9 mouse cellular contexts compared by ENCODE assay signal in the genomic region with DNA sequence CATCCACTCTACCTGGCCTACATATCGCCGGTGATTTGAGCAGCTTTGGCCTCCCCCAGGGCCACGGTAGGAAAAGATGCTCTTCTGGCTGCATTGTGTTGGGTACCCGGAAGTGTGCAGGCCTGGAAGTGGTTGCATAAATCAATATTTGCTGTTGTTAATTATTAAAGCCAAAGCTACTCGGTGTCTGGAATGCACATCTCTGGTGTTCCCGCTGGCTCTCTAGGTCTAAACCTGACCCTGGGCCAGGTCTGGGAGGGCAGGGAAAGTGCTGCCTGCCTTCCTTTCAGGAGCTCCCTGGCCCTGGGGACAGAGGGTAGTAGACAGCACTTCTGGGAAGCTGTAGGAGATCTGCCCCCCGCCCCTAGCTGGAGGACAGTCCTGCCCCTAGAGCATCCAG. TPM values are rescaled to one million over a fixed set of nuclear protein-coding genes. Genes with fewer than 3 reads are reported as not detected.
A peak's percentile ranks its signal among the peaks of the same experiment; 100 is the strongest.
DNase-seq lines count a peak whose midpoint lies in the region; ATAC-seq and TF ChIP-seq lines count a peak whose summit lies in the region.
"Had no signal": no experiment of that assay in that cellular context is flagged by ENCODE, and none has a peak within 500 bp of the region (broad histone marks: within the 10 kb centered on the region; RNA-seq: fewer than 3 reads in every experiment).

No protein-coding gene starts in this region.

- no peak overlapping the region for H3K27ac ChIP-seq in heart, postnatal 0 days (ENCODE audit: low read depth)
- H3K27ac ChIP-seq in forebrain, embryonic 12.5 days, result no peak overlapping the region
- H3K27ac ChIP-seq in liver, embryonic 11.5 days (ENCODE audit: low read depth, low read length), result peak overlapping the region; percentile 30

- H3ac ChIP-seq in myocyte (ENCODE audit: control insufficient read depth, insufficient read length), result no peak overlapping the region

- peaks cover 4% of the 10 kb centered on the region; the same call in 1 of the 2 replicates for H3K4me1 ChIP-seq in heart, postnatal 0 days (ENCODE audit: control insufficient read depth, insufficient read depth)
- peaks cover 28% of the 10 kb centered on the region for H3K4me1 ChIP-seq in forebrain, embryonic 12.5 days
- H3K4me1 ChIP-seq in liver, embryonic 11.5 days (replicated peaks; ENCODE audit: control insufficient read depth, insufficient read depth, low read length), result peaks cover 3% of the 10 kb centered on the region; the same call in 1 of the 2 replicates

- no peak overlapping the region for H3K9ac ChIP-seq in heart, postnatal 0 days (replicated peaks; ENCODE audit: low read depth, low read length)
- no peak overlapping the region; the same call in 1 of the 2 replicates for H3K9ac ChIP-seq in forebrain, embryonic 12.5 days
- H3K9ac ChIP-seq in liver, embryonic 11.5 days (ENCODE audit: low read depth, low read length), result no peak overlapping the region

- peaks cover 56% of the 10 kb centered on the region for H3K27me3 ChIP-seq in heart, postnatal 0 days (ENCODE audit: control insufficient read depth, insufficient read depth, low read length)
- H3K27me3 ChIP-seq in forebrain, embryonic 12.5 days, result peaks cover 28% of the 10 kb centered on the region
- peaks cover 17% of the 10 kb centered on the region for H3K27me3 ChIP-seq in liver, embryonic 11.5 days (replicated peaks; ENCODE audit: control insufficient read depth, insufficient read depth, low read length)
- H3K27me3 ChIP-seq in myocyte (ENCODE audit: control insufficient read depth, insufficient read depth, insufficient read length), result peaks cover 22% of the 10 kb centered on the region

- TF ChIP-seq CTCF in heart, postnatal 0 days (IDR thresholded peaks at IDR 0.05; ENCODE audit: low read depth), result no peak

- ATAC-seq in heart, postnatal 0 days (ENCODE audit: insufficient read depth, low read depth), result no peak
- no peak for ATAC-seq in forebrain, embryonic 12.5 days (ENCODE audit: low FRiP score)
- ATAC-seq in liver, embryonic 11.5 days (replicated peaks; ENCODE audit: low FRiP score), result no peak
- no peak for ATAC-seq in erythroid progenitor cell, adult 5-6 weeks (replicated peaks; ENCODE audit: low FRiP score, poor library complexity, severe bottlenecking)

- H3K4me3 ChIP-seq in heart, postnatal 0 days (ENCODE audit: low read depth, low read length), result no peak overlapping the region
- no peak overlapping the region for H3K4me3 ChIP-seq in forebrain, embryonic 12.5 days (replicated peaks)
- H3K4me3 ChIP-seq in liver, embryonic 11.5 days (ENCODE audit: low read depth, low read length), result 0 out of 2 replicates have a peak overlapping the region, but pooled peaks have one; percentile 54
- no peak overlapping the region for H3K4me3 ChIP-seq in myocyte

- TF ChIP-seq EP300 in heart, postnatal 0 days (IDR thresholded peaks at IDR 0.05; ENCODE audit: low read depth), result no peak

- no peaks in the 10 kb centered on the region for H3K9me3 ChIP-seq in heart, postnatal 0 days (replicated peaks; ENCODE audit: control insufficient read depth, low read length)
- no peaks in the 10 kb centered on the region for H3K9me3 ChIP-seq in forebrain, embryonic 12.5 days
- H3K9me3 ChIP-seq in liver, embryonic 11.5 days (ENCODE audit: control insufficient read depth, low read length), result no peaks in the 10 kb centered on the region

- H3K4me2 ChIP-seq in heart, postnatal 0 days (ENCODE audit: low read depth, low read length), result peak overlapping the region; percentile 72; the same call in 1 of the 2 replicates
- H3K4me2 ChIP-seq in forebrain, embryonic 12.5 days, result 0 out of 2 replicates have a peak overlapping the region, but pooled peaks have one; percentile 76
- H3K4me2 ChIP-seq in liver, embryonic 11.5 days, result peak overlapping the region; percentile 69
- peak overlapping the region; percentile 96 for H3K4me2 ChIP-seq in myocyte (ENCODE audit: low read depth)

- H3K79me2 ChIP-seq in myocyte (ENCODE audit: control insufficient read depth, insufficient read depth), result no peaks in the 10 kb centered on the region

- no peak for DNase-seq in heart, postnatal 0 days (ENCODE audit: low spot score)
- no peak for DNase-seq in heart, adult 11 months
- no peak for DNase-seq in liver, embryonic 11.5 days (ENCODE audit: low spot score)
- DNase-seq in spleen, adult 12 weeks (ENCODE audit: low spot score), result no peak
- DNase-seq in layer of hippocampus, adult 11-12 months (ENCODE audit: low spot score), result no peak
- DNase-seq: cerebellum, adult 9-10 months had no signal

- 83% methylated on average over 7 of the region's 7 CpGs for WGBS in heart, postnatal 0 days
- 74% methylated on average over 7 of the region's 7 CpGs for WGBS in forebrain, embryonic 12.5 days
- WGBS in liver, embryonic 11.5 days, result 70% methylated on average over 7 of the region's 7 CpGs

- no peaks in the 10 kb centered on the region for H3K36me3 ChIP-seq in heart, postnatal 0 days (replicated peaks; ENCODE audit: control insufficient read depth, insufficient read depth, low read length)
- no peaks in the 10 kb centered on the region for H3K36me3 ChIP-seq in forebrain, embryonic 12.5 days (replicated peaks)
- H3K36me3 ChIP-seq in liver, embryonic 11.5 days (ENCODE audit: control insufficient read depth, insufficient read depth, low read length), result no peaks in the 10 kb centered on the region
- H3K36me3 ChIP-seq in myocyte (ENCODE audit: control insufficient read depth, insufficient read depth), result no peaks in the 10 kb centered on the region

- TF ChIP-seq POLR2A in myocyte (IDR thresholded peaks at IDR 0.05; ENCODE audit: insufficient read length, low read depth), result no peak

TF ChIP-seq in myocyte, 11 proteins besides CTCF, POLR2A, EP300 and RAD21:
- TF ChIP-seq USF1 (IDR thresholded peaks at IDR 0.05; ENCODE audit: low read depth) (no peak), TCF12 (IDR thresholded peaks at IDR 0.05; ENCODE audit: insufficient read depth, poor library complexity, severe bottlenecking) (no peak), MAX (IDR thresholded peaks at IDR 0.05; ENCODE audit: low read depth) (no peak), CEBPB (IDR thresholded peaks at IDR 0.05; ENCODE audit: insufficient read depth, poor library complexity, severe bottlenecking) (no peak), POLR2AphosphoS2 (IDR thresholded peaks at IDR 0.05; ENCODE audit: insufficient read length, low read depth) (no peak), MYOD1 (IDR thresholded peaks at IDR 0.05; ENCODE audit: control insufficient read depth in 1 of 3, insufficient read length in 2 of 3, low read depth in 2 of 3) (no peak), E2F4 (IDR thresholded peaks at IDR 0.05; ENCODE audit: insufficient read depth) (no peak)

RNA-seq across cellular contexts. Expression of a gene that starts 42.0 kb away (rescaled TPM):
- total RNA-seq in heart, postnatal 0 days (2014; rRNA removed; ENCODE audit: low replicate concordance), result 16.9 and 17.7 TPM in 2 replicates
- polyA plus RNA-seq in heart, postnatal 0 days (2015; fragmentation: Nextera tagmentation; extraction: Ambion mirVana), result 9.6 and 10.4 TPM in 2 replicates
- 7.3 and 8.6 TPM in 2 replicates for polyA plus RNA-seq in forebrain, embryonic 12.5 days (2016; fragmentation: Nextera tagmentation; extraction: Ambion mirVana)
- 3.2 and 4.1 TPM in 2 replicates for polyA plus RNA-seq in liver, embryonic 11.5 days (2014; fragmentation: Nextera tagmentation; extraction: Ambion mirVana)
- 1.3 TPM for polyA plus RNA-seq in myocyte (2012; fragmentation: generic; extraction: Trizol)
- total RNA-seq in erythroid progenitor cell, adult 5-6 weeks (2015; ENCODE audit: low replicate concordance), result not detected in 2 replicates
- total RNA-seq in erythroid progenitor cell, adult 5-6 weeks (2017; ENCODE audit: low replicate concordance), result not detected in 2 replicates
